Comparison of ENCODE assay signal across 17 mouse cellular contexts in the genomic region with DNA sequence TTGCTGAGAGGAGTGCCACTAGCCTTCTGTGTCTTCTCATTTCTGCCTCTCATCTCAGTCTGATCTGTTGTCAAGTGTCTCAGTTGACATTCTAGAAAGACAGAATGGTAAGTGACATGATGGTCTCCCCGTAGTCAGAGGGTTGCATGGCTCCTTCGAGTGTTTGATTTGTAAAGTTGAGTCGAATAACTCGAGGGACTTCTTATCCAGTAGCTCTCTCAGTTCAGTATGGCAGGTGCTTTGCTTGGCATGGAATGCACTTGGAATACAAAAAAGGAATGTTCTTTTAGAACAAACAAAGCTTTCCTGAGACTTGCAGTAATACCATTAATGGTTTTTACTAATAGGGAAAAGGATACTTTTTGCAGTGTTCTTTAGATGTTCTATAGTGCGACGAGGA.
"Had no signal": no experiment of that assay in that cellular context is flagged by ENCODE, and none has a peak within 500 bp of the region (broad histone marks: within the 10 kb centered on the region; RNA-seq: fewer than 3 reads in every experiment).

No protein-coding gene starts in this region.

- H3K9ac ChIP-seq: liver, embryonic 12.5 days; liver, embryonic 14.5 days; midbrain, embryonic 12.5 days; neural tube, embryonic 13.5 days; neural tube, embryonic 15.5 days had no signal

- DNase-seq: midbrain, embryonic 14.5 days; retina, postnatal 1 day; right cerebral cortex, adult 18-20 months; right cerebral cortex, postnatal 25 days; right cerebral cortex, postnatal 4 days; spleen, adult 18-20 months; thymus, adult 18-20 months; thymus, postnatal 14 days; thymus, postnatal 36 days had no signal

- H3K4me1 ChIP-seq: midbrain, embryonic 10.5 days; midbrain, embryonic 12.5 days; neural tube, embryonic 13.5 days; neural tube, embryonic 15.5 days had no signal

- H3K27ac ChIP-seq: liver, embryonic 12.5 days; liver, embryonic 14.5 days; midbrain, embryonic 10.5 days; midbrain, embryonic 12.5 days; neural tube, embryonic 13.5 days; neural tube, embryonic 15.5 days had no signal

- H3K9me3 ChIP-seq: liver, embryonic 12.5 days; midbrain, embryonic 10.5 days; midbrain, embryonic 12.5 days; neural tube, embryonic 13.5 days; neural tube, embryonic 15.5 days had no signal

- H3K4me2 ChIP-seq: liver, embryonic 12.5 days; midbrain, embryonic 12.5 days; neural tube, embryonic 13.5 days; neural tube, embryonic 15.5 days had no signal

- ATAC-seq: midbrain, embryonic 16.5 days had no signal

- H3K4me3 ChIP-seq: liver, embryonic 12.5 days; midbrain, embryonic 10.5 days; midbrain, embryonic 12.5 days; myocyte; neural tube, embryonic 13.5 days; neural tube, embryonic 15.5 days had no signal

- H3K27me3 ChIP-seq: liver, embryonic 12.5 days; midbrain, embryonic 12.5 days; neural tube, embryonic 13.5 days; neural tube, embryonic 15.5 days had no signal
